Mouse (Mus musculus): ENCODE measurements around the gene Adamts2. TPM values are rescaled to one million over a fixed set of nuclear protein-coding genes. Genes with fewer than 3 reads are reported as not detected.

Gene Adamts2
- polyA plus RNA-seq, 1 experiment from 2014 or later: 2.3 TPM

DNA sequence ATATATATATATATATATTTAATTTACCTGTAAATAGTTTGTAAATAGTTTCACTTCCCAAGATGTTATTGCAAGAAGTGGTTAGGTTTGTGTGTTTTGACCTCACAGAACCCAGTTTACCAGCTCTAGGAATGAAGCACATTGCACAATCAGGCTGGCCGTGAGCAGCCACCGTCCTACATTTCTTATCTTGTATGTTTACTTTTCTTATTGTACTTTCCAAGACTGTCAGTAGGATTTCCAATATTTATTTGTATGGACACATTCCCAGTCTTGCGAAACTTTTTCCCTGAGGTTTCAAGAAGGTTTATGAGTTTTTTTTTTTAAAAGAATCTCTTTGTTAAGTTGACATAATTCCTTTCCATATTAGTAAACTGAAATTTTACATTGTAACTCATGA, 40.7 kb downstream of the Adamts2 start:
- H3K4me2 ChIP-seq (ENCODE audit: low read depth, low read length): no peak overlapping the region
- no peaks in the 10 kb centered on the region; the same call in 1 of the 2 replicates for H3K9me3 ChIP-seq (ENCODE audit: low read length)
- H3K9ac ChIP-seq (replicated peaks): no peak overlapping the region
- H3K4me1 ChIP-seq (ENCODE audit: insufficient read depth): no peaks in the 10 kb centered on the region; the same call in 1 of the 2 replicates
- no peak overlapping the region for H3K27ac ChIP-seq (ENCODE audit: low read depth)
- TF ChIP-seq CTCF (IDR thresholded peaks at IDR 0.05; ENCODE audit: low read depth) (no peak), EP300 (IDR thresholded peaks at IDR 0.05; ENCODE audit: low read depth) (0 out of 2 replicates have a peak, but pooled peaks have one; percentile 11)
- WGBS (ENCODE audit: insufficient replicate concordance): 44% methylated on average over 3 of the region's 3 CpGs
- H3K36me3 ChIP-seq (replicated peaks; ENCODE audit: insufficient read depth, low read length): no peaks in the 10 kb centered on the region
- no peak for ATAC-seq
- H3K27me3 ChIP-seq (ENCODE audit: insufficient read depth, low read length): no peaks in the 10 kb centered on the region
- no peak for DNase-seq
- H3K4me3 ChIP-seq (ENCODE audit: low read depth, low read length): no peak overlapping the region

GRCm38 (mm10) chr11:50646148-50646547, 44.3 kb downstream of the Adamts2 start:
- no peak for DNase-seq
- no peak overlapping the region for H3K27ac ChIP-seq (ENCODE audit: low read depth)

DNA sequence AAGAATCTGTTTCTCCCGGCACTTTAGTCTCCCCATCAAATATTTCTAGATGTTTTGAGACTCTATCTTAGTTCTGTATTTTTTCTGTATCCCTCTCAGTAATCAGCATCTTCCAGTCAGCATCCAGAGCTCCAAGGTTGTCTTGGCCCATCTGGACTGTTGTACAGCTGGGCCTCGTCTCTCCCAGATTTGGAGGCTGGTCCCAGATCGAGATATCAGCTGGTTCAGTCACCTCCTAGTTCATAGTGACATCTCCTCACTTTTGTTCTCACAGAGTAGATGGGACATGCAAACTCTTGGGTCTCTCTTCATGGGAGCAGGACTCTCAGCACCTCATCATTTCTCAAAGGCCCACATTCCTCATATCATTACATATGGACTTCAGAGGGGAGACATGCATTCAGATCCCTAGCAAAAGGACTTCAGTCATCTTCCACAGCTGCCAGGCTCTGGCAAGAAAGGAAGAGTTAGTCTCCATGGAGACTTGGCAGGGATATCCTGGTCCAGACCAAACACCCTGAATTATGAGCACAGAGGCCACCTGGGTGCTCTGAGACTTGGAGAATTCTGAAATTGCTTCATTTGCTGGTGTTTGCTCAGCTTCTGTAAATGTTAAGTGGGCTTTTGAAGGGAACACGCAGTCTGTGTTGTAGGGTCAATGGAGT, 46.4 kb downstream of the Adamts2 start:
- Histone ChIP-seq H3K27me3 (ENCODE audit: insufficient read depth, low read length) (no peaks in the 10 kb centered on the region), H3K9ac (replicated peaks) (no peak overlapping the region), H3K4me1 (ENCODE audit: insufficient read depth) (no peaks in the 10 kb centered on the region), H3K4me3 (ENCODE audit: low read depth, low read length) (no peak overlapping the region), H3K4me2 (ENCODE audit: low read depth, low read length) (no peak overlapping the region), H3K9me3 (ENCODE audit: low read length) (peaks cover 4% of the 10 kb centered on the region; the same call in 1 of the 2 replicates), H3K36me3 (replicated peaks; ENCODE audit: insufficient read depth, low read length) (no peaks in the 10 kb centered on the region), H3K27ac (ENCODE audit: low read depth) (no peak overlapping the region)
- TF ChIP-seq EP300 (IDR thresholded peaks at IDR 0.05; ENCODE audit: low read depth) (no peak), CTCF (IDR thresholded peaks at IDR 0.05; ENCODE audit: low read depth) (no peak)
- WGBS (ENCODE audit: insufficient replicate concordance): 67% methylated on average over 4 of the region's 4 CpGs
- ATAC-seq (no peak), DNase-seq (no peak)

More at GRCm38 (mm10) chr11:50646148-50646547, 44.3 kb downstream of the Adamts2 start:
- Histone ChIP-seq H3K36me3 (replicated peaks; ENCODE audit: insufficient read depth, low read length) (no peaks in the 10 kb centered on the region), H3K9me3 (ENCODE audit: low read length) (peaks cover 4% of the 10 kb centered on the region; the same call in 1 of the 2 replicates), H3K27me3 (ENCODE audit: insufficient read depth, low read length) (no peaks in the 10 kb centered on the region), H3K4me2 (ENCODE audit: low read depth, low read length) (no peak overlapping the region), H3K4me1 (ENCODE audit: insufficient read depth) (no peaks in the 10 kb centered on the region; the same call in 1 of the 2 replicates), H3K9ac (replicated peaks) (no peak overlapping the region), H3K4me3 (ENCODE audit: low read depth, low read length) (no peak overlapping the region)
- no peak for TF ChIP-seq CTCF (IDR thresholded peaks at IDR 0.05; ENCODE audit: low read depth)
- TF ChIP-seq EP300 (IDR thresholded peaks at IDR 0.05; ENCODE audit: low read depth): no peak
- no peak for ATAC-seq
- WGBS (ENCODE audit: insufficient replicate concordance): 77% methylated on average over 4 of the region's 4 CpGs

DNA sequence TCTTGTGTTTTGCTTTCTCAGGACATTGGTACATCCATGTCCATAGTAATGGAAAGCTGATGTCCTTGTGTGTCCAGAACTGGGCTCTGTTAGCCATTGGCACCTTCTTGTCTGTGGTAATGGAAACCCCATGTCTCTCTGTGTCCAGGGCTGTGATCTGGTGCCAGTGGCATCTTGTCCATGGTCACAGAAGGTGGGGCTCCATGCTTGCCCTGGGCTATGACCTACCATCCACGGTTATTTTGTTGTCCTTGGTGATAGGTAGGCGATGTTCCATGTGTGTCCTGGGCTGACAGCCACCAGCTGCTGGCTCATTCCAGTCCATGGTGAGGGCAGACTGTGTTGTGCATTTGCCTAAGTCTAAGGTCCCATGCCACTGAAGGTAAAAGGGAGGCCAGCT, 48.2 kb downstream of the Adamts2 start:
- no peak overlapping the region for H3K9ac ChIP-seq (replicated peaks)
- 67% methylated on average over 2 of the region's 2 CpGs for WGBS (ENCODE audit: insufficient replicate concordance)
- no peak for DNase-seq
- H3K9me3 ChIP-seq (ENCODE audit: low read length): peaks cover 4% of the 10 kb centered on the region; the same call in 1 of the 2 replicates
- no peaks in the 10 kb centered on the region for H3K36me3 ChIP-seq (replicated peaks; ENCODE audit: insufficient read depth, low read length)
- no peak overlapping the region for H3K27ac ChIP-seq (ENCODE audit: low read depth)
- no peak overlapping the region for H3K4me3 ChIP-seq (ENCODE audit: low read depth, low read length)
- TF ChIP-seq EP300 (IDR thresholded peaks at IDR 0.05; ENCODE audit: low read depth): no peak
- TF ChIP-seq CTCF (IDR thresholded peaks at IDR 0.05; ENCODE audit: low read depth): no peak
- no peak overlapping the region for H3K4me2 ChIP-seq (ENCODE audit: low read depth, low read length)
- no peaks in the 10 kb centered on the region for H3K4me1 ChIP-seq (ENCODE audit: insufficient read depth)
- no peaks in the 10 kb centered on the region for H3K27me3 ChIP-seq (ENCODE audit: insufficient read depth, low read length)
- no peak for ATAC-seq

GRCm38 (mm10) chr11:50653746-50654431, 52.0 kb downstream of the Adamts2 start:
- Histone ChIP-seq H3K27ac (ENCODE audit: low read depth) (no peak overlapping the region), H3K27me3 (ENCODE audit: insufficient read depth, low read length) (no peaks in the 10 kb centered on the region), H3K4me3 (ENCODE audit: low read depth, low read length) (no peak overlapping the region), H3K9me3 (ENCODE audit: low read length) (no peaks in the 10 kb centered on the region), H3K36me3 (replicated peaks; ENCODE audit: insufficient read depth, low read length) (no peaks in the 10 kb centered on the region), H3K4me1 (ENCODE audit: insufficient read depth) (no peaks in the 10 kb centered on the region), H3K9ac (replicated peaks) (no peak overlapping the region), H3K4me2 (ENCODE audit: low read depth, low read length) (no peak overlapping the region)
- DNase-seq (no peak), ATAC-seq (no peak)
- WGBS (ENCODE audit: insufficient replicate concordance): 64% methylated on average over 9 of the region's 9 CpGs
- TF ChIP-seq CTCF (IDR thresholded peaks at IDR 0.05; ENCODE audit: low read depth): no peak
- no peak for TF ChIP-seq EP300 (IDR thresholded peaks at IDR 0.05; ENCODE audit: low read depth)

DNA sequence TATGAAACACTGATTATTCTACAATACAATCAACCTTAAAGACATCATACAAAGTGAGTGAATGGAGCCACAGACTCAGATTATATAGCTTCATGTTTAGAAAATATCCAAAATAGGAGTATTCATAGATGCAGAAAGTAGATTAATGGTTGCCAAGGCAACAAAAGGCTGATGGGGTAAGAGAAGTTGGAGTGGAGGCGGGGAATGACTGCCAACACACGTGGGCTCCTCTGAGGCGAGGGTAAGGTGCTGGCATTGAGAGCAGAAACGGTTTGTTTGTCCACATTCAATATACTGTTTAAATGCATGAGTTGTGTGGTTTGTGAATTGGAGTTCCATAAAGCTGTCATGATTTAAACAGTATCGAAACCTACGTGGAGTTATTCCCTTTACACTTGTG, 56.9 kb downstream of the Adamts2 start:
- H3K27me3 ChIP-seq (ENCODE audit: insufficient read depth, low read length): no peaks in the 10 kb centered on the region
- H3K4me3 ChIP-seq (ENCODE audit: low read depth, low read length): no peak overlapping the region
- TF ChIP-seq CTCF (IDR thresholded peaks at IDR 0.05; ENCODE audit: low read depth): no peak
- TF ChIP-seq EP300 (IDR thresholded peaks at IDR 0.05; ENCODE audit: low read depth): no peak
- no peaks in the 10 kb centered on the region for H3K4me1 ChIP-seq (ENCODE audit: insufficient read depth)
- DNase-seq (no peak), ATAC-seq (no peak)
- 69% methylated on average over 6 of the region's 6 CpGs for WGBS (ENCODE audit: insufficient replicate concordance)
- no peak overlapping the region for H3K9ac ChIP-seq (replicated peaks)
- no peak overlapping the region for H3K27ac ChIP-seq (ENCODE audit: low read depth)
- no peaks in the 10 kb centered on the region for H3K36me3 ChIP-seq (replicated peaks; ENCODE audit: insufficient read depth, low read length)
- no peaks in the 10 kb centered on the region for H3K9me3 ChIP-seq (ENCODE audit: low read length)
- no peak overlapping the region for H3K4me2 ChIP-seq (ENCODE audit: low read depth, low read length)

Measured in liver, postnatal 0 days (tissue).